Mouse (Mus musculus) embryonic facial prominence, embryonic 14.5 days (tissue): Measurements from ENCODE around the gene Prkar1b. TPM values are rescaled to one million over a fixed set of nuclear protein-coding genes. Genes with fewer than 3 reads are reported as not detected.

Experiments used
- ATAC-seq: fragments of 200-750 bp; cut with Nextera tagmentation; 2 replicates; pipeline ENCODE4 v1.8.0; 2017; ENCODE audit warnings: low read depth, moderate number of reproducible peaks, moderate TSS enrichment
- DNase-seq: peaks from one replicate; pipeline ENCODE4 v3.0.0-alpha.2; 2015; ENCODE audit warnings: low spot score
- H3K27ac ChIP-seq: fragments of 300-500 bp; sonication (generic); replicated peaks from 2 replicates; pipeline ENCODE4 v1.5.1; 2014; ENCODE audit warnings: low read depth, mild to moderate bottlenecking, low read length, moderate library complexity
- H3K27me3 ChIP-seq: fragments of 300-500 bp; sonication (generic); replicated peaks from 2 replicates; pipeline ENCODE4 v1.6.1; 2014; ENCODE audit warnings: low read length; ENCODE audit not compliant: control insufficient read depth, insufficient read depth
- H3K36me3 ChIP-seq: fragments of 300-500 bp; sonication (generic); 2 replicates; pipeline ENCODE4 v1.6.1; 2014; ENCODE audit warnings: low read length, mixed read lengths; ENCODE audit not compliant: control insufficient read depth, insufficient read depth
- H3K4me1 ChIP-seq: fragments of 300-500 bp; sonication (generic); 2 replicates; pipeline ENCODE4 v1.6.1; 2014; ENCODE audit warnings: antibody characterized with exemption, low read length; ENCODE audit not compliant: control insufficient read depth, insufficient read depth
- H3K4me2 ChIP-seq: fragments of 300-500 bp; sonication (generic); 2 replicates; pipeline ENCODE4 v1.6.1; 2014; ENCODE audit warnings: low read depth, mild to moderate bottlenecking, low read length, moderate library complexity, mixed read lengths
- H3K4me3 ChIP-seq: fragments of 300-500 bp; sonication (generic); 2 replicates; pipeline ENCODE4 v1.5.1; 2014; ENCODE audit warnings: low read depth, mild to moderate bottlenecking, low read length
- H3K9ac ChIP-seq: fragments of 300-500 bp; sonication (generic); 2 replicates; pipeline ENCODE4 v1.6.1; 2014; ENCODE audit warnings: low read depth, mild to moderate bottlenecking, low read length, moderate library complexity, mixed read lengths
- H3K9me3 ChIP-seq: fragments of 300-500 bp; sonication (generic); 2 replicates; pipeline ENCODE4 v1.6.1; 2016; ENCODE audit warnings: low read length; ENCODE audit not compliant: control insufficient read depth
- WGBS: fragments of 180-500 bp; shearing (Covaris S2); extraction: QIAGEN DNeasy Blood & Tissue Kit; methylation state at CpG from one replicate; pipeline ENCODE4 v1.1.7; 2014; 5-methylcytosine and 5-hydroxymethylcytosine counted together
- polyA plus RNA-seq: library from polyadenylated mRNA; unstranded; fragments of >200 nt; fragmentation: Nextera tagmentation; extraction: Ambion mirVana; gene quantifications from 2 replicates; pipeline ENCODE4 v1.2.1, GENCODE M21; 2014

Gene Prkar1b
- polyA plus RNA-seq, 1 experiment from 2014 or later: 22.8 TPM

DNA sequence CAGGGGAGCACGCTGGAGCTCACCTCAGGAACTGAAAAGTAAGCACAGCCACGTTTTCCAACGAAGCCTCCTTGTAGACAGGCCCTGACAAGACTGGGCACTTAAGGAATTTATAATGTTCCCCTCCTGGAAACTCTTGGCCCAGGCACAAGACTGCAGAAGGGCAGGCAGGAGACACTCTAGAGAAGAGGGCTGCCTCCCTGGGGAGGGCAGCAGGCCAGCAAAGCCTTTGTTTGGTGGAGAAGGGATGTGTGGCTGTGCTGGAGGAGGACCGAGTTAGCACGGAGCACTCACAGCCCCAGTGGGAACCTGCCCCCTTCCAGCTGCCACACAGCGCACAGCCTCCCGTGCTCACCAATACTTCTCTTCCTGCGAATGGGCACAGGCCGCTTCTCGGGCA is 161.8 kb downstream of the Prkar1b start:
- ATAC-seq: peak; percentile 60
- no peak overlapping the region for H3K9ac ChIP-seq
- H3K9me3 ChIP-seq: no peaks in the 10 kb centered on the region
- 57% methylated on average over 10 of the region's 10 CpGs for WGBS
- H3K4me1 ChIP-seq: peaks cover 21% of the 10 kb centered on the region
- peak; percentile 79 for DNase-seq
- H3K36me3 ChIP-seq: peaks cover 40% of the 10 kb centered on the region
- H3K4me3 ChIP-seq: no peak overlapping the region
- H3K4me2 ChIP-seq: no peak overlapping the region
- H3K27ac ChIP-seq: peak overlapping the region; percentile 16; the same call in 1 of the 2 replicates
- H3K27me3 ChIP-seq: peaks cover 25% of the 10 kb centered on the region

DNA sequence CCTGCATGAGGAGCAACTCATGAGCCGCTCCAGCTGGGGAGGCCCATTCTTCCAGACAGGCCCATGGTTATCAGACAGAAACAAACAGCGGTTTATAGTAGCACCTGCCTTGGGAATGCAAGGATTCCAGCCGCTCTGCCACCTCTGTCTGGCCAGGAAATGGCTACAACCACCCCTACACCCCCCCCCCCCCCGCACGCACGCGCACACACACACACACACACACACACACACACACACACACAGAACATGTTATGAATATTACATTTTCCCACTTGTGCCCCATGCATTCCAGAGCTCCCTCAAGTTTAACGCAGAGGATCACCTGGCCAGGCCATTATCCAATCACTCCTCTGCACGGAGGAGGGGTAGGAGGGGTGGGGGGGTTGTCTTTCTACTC is 167.9 kb downstream of the Prkar1b start:
- H3K4me2 ChIP-seq: no peak overlapping the region
- H3K9ac ChIP-seq: no peak overlapping the region
- no peaks in the 10 kb centered on the region for H3K9me3 ChIP-seq
- H3K4me3 ChIP-seq: no peak overlapping the region
- H3K36me3 ChIP-seq: peaks cover 40% of the 10 kb centered on the region
- H3K4me1 ChIP-seq: no peaks in the 10 kb centered on the region; the same call in 1 of the 2 replicates
- WGBS: 76% methylated on average over 5 of the region's 9 CpGs
- H3K27me3 ChIP-seq: no peaks in the 10 kb centered on the region
- DNase-seq (no peak), ATAC-seq (no peak)
- H3K27ac ChIP-seq: no peak overlapping the region

DNA sequence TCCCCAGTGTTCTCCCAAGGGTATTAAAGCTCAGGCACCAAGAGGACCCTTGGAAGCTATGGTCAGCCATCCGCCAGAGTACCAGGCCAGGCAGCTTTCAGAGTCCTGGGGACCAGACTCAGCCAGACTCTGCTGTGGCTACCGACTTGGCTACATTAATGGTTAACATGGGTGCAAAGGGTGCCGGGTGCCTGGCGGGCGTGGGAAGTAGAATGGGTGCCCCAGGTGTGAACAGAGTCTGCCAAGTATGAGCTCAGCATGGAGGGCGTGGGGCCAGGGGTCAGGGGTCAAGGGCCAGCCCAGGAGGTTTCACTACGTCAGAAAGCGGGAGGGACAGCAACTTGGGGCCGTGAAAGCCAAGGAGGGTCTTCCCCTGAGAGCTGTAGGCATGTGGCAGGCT is 169.2 kb downstream of the Prkar1b start:
- Histone ChIP-seq H3K9ac (no peak overlapping the region), H3K36me3 (peaks cover 35% of the 10 kb centered on the region), H3K4me1 (no peaks in the 10 kb centered on the region; the same call in 1 of the 2 replicates), H3K27ac (no peak overlapping the region), H3K4me3 (no peak overlapping the region), H3K4me2 (no peak overlapping the region), H3K27me3 (no peaks in the 10 kb centered on the region), H3K9me3 (no peaks in the 10 kb centered on the region)
- ATAC-seq: no peak
- WGBS: 80% methylated on average over 9 of the region's 9 CpGs
- DNase-seq: no peak

DNA sequence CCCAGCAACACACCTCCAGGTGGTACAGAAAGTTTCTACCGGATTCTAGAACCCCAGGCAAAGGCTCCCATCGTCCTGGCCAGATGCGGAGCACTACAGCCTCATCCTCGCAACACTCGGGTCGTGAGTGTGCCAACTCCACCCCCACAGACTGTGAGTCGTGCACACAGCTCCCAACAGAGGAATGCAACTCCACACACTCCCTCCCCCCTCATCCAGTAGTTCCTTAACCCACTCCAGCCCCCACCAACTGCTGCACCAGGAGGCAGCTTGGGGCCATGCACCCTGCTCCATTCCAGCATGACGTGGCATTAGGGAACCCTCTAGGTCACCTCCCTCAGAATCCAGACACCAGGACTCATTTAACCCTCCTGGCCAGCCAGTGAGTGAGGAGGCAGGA is 170.0 kb downstream of the Prkar1b start:
- Histone ChIP-seq H3K9ac (no peak overlapping the region), H3K4me2 (no peak overlapping the region), H3K4me3 (no peak overlapping the region), H3K9me3 (no peaks in the 10 kb centered on the region), H3K27ac (no peak overlapping the region), H3K4me1 (no peaks in the 10 kb centered on the region; the same call in 1 of the 2 replicates), H3K27me3 (no peaks in the 10 kb centered on the region), H3K36me3 (peaks cover 28% of the 10 kb centered on the region; the same call in 1 of the 2 replicates)
- ATAC-seq (0 out of 2 replicates have a peak, but pooled peaks have one; percentile 23), DNase-seq (no peak)
- WGBS: 54% methylated on average over 8 of the region's 8 CpGs

DNA sequence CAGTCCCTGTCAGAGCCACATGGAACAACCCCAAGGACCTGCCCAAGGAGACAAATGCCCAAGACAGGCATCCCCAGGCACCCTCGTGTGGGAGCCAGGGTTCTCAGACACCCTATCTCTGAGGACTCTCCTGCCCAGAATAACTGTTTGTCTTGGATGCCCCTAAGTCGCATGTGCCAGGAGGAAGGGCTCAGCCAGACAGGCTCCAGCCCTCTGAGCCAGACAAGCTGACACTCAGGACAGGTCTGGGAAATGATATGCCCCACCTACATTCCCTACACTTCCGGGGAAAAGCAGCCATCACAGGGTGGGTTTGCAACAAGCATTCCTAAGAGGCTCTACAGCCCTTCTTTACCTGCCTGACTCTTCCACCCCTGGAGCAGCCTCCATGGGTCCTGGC is 172.0 kb downstream of the Prkar1b start:
- DNase-seq: no peak
- no peak overlapping the region for H3K9ac ChIP-seq
- ATAC-seq: no peak
- no peaks in the 10 kb centered on the region; the same call in 1 of the 2 replicates for H3K4me1 ChIP-seq
- no peaks in the 10 kb centered on the region for H3K9me3 ChIP-seq
- WGBS: 31% methylated on average over 3 of the region's 3 CpGs
- no peaks in the 10 kb centered on the region for H3K27me3 ChIP-seq
- H3K4me2 ChIP-seq: no peak overlapping the region
- 0 out of 2 replicates have a peak, but pooled peaks cover 13% of the 10 kb centered on the region for H3K36me3 ChIP-seq
- no peak overlapping the region for H3K4me3 ChIP-seq
- H3K27ac ChIP-seq: no peak overlapping the region

DNA sequence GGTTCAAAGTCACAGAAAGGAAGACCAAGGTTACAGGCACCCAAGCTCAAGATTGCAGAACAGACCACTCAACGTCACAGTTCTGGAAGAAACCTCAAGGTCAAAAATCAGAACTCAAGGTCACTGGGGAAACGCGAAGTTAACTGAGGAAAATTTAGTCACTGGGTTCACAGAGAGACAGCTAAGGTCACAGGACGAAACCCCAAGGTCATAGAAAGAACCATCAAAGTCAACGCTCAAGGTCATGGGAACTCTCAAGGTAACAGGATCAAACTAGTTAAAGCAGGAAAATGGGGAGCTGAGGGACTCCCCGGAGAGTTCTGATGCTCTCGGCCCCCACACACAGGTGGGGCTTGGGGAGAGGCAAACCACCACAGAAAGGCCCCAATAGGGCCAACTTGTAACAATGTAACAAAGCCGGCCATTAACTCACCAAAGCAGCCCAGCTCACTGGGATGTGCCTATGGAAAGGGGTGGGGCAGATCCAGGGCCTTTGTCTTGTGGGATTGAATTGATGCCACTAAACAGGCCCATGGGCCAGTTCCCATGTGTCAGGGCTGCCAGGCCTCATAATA is 174.8 kb downstream of the Prkar1b start:
- Histone ChIP-seq H3K9ac (no peak overlapping the region), H3K9me3 (no peaks in the 10 kb centered on the region), H3K4me3 (no peak overlapping the region), H3K27ac (no peak overlapping the region), H3K4me2 (no peak overlapping the region), H3K27me3 (no peaks in the 10 kb centered on the region), H3K36me3 (0 out of 2 replicates have a peak, but pooled peaks cover 10% of the 10 kb centered on the region), H3K4me1 (peaks cover 9% of the 10 kb centered on the region)
- DNase-seq: no peak
- 88% methylated on average over 8 of the region's 8 CpGs for WGBS
- no peak for ATAC-seq

DNA sequence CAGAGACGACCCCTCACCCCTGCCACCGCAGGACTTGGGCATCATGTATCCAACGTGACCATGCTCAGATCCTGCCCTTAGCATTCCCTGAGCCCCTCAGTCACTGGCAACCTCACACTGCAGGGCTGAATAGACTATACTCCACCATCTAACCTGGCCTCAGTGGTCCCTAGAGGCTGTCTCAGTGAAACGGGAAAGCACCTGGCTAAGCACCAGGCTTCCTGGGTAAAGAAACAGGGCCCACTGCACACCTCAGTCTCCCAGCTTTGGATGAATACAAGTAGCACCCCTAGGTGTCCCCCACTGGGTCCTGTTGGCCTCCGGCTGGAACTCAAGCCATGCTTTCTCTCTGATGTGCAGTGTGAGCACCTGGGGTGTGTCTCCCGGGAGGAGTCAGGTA is 176.3 kb downstream of the Prkar1b start:
- Histone ChIP-seq H3K4me3 (no peak overlapping the region), H3K9ac (no peak overlapping the region), H3K27ac (no peak overlapping the region), H3K9me3 (no peaks in the 10 kb centered on the region), H3K4me2 (no peak overlapping the region), H3K4me1 (peaks cover 12% of the 10 kb centered on the region; the same call in 1 of the 2 replicates), H3K36me3 (0 out of 2 replicates have a peak, but pooled peaks cover 6% of the 10 kb centered on the region), H3K27me3 (no peaks in the 10 kb centered on the region)
- WGBS: 76% methylated on average over 6 of the region's 6 CpGs
- ATAC-seq (no peak), DNase-seq (no peak)

DNA sequence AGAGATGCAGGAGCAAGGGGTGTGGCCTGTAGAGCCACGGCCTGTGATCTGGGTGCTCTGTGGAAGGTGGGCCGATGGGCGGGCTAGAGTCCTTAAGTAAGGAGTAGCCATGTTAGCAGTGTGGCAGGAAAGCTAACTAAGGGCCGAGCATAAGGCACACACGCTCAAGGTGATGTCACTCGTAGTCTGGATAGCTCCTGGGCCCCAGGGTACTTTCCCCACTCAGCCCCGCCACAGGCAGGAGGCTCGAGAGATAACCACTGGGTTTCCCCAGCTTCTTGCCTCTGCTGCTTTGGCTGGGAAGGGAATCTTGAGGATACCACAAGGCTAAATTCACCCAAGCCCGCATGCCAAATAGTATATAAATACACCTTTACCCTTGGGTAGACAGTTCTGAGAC is 178.4 kb downstream of the Prkar1b start:
- Histone ChIP-seq H3K4me1 (peaks cover 12% of the 10 kb centered on the region; the same call in 1 of the 2 replicates), H3K27me3 (no peaks in the 10 kb centered on the region), H3K9me3 (no peaks in the 10 kb centered on the region), H3K4me2 (no peak overlapping the region), H3K4me3 (no peak overlapping the region), H3K27ac (no peak overlapping the region), H3K9ac (no peak overlapping the region), H3K36me3 (0 out of 2 replicates have a peak, but pooled peaks cover 3% of the 10 kb centered on the region)
- DNase-seq (no peak), ATAC-seq (no peak)
- 72% methylated on average over 9 of the region's 9 CpGs for WGBS

DNA sequence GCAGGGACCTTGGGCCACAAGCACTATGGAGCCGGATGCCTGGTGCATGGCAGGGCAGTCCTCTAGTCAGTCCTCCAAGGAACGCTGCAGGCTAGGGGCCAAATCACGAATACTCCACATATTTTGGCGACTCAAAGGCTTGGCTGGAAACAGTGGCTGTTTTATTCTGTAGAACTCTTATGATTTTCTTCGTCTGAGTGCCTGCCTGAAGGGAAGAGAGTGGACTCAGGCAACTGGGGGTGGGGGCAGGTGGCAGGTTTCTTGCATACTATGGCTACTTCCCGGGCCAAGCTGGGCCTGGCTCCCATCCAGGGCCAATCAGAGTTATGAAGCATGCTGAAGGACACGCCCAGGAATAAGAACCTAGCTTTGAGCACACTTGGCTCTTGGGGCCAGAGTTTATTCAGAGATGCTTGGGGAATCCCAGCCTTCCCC is 179.7 kb downstream of the Prkar1b start:
- Histone ChIP-seq H3K4me1 (peaks cover 20% of the 10 kb centered on the region), H3K27ac (peak overlapping the region; percentile 2; the same call in 1 of the 2 replicates), H3K9me3 (no peaks in the 10 kb centered on the region), H3K27me3 (no peaks in the 10 kb centered on the region), H3K36me3 (no peaks in the 10 kb centered on the region), H3K9ac (no peak overlapping the region), H3K4me3 (no peak overlapping the region), H3K4me2 (no peak overlapping the region)
- WGBS: 31% methylated on average over 7 of the region's 7 CpGs
- ATAC-seq (peak; percentile 50), DNase-seq (peak; percentile 83)
